Mouse (Mus musculus): ENCODE measurements at regions not wholly inside any gene's neighbourhood (a gene's known extent, or its start where the extent isn't known, plus 50 kb on each side); places are given as distances from the start of the nearest gene placed in this dataset.

GRCm38 (mm10) chr14:61696290-61696842 is 89.1 kb downstream of the Kcnrg start:
- no peak for ATAC-seq

- ATAC-seq, result no peak
Measured at GRCm38 (mm10) chr14:61696886-61697554, 89.8 kb downstream of the Kcnrg start.

- ATAC-seq, result no peak
Measured at GRCm38 (mm10) chr14:61697704-61698103, 90.4 kb downstream of the Kcnrg start.

GRCm38 (mm10) chr14:61698358-61699055 is 91.2 kb downstream of the Kcnrg start:
- ATAC-seq, result peak; percentile 71

GRCm38 (mm10) chr14:61699638-61700037 is 92.4 kb downstream of the Kcnrg start:
- ATAC-seq, result no peak

- ATAC-seq, result no peak
Measured at GRCm38 (mm10) chr14:61701131-61701530, 93.9 kb downstream of the Kcnrg start.

GRCm38 (mm10) chr14:61703916-61704315 is 96.7 kb downstream of the Kcnrg start:
- ATAC-seq, result no peak

GRCm38 (mm10) chr14:61706984-61707383 is 99.7 kb downstream of the Kcnrg start:
- ATAC-seq, result no peak

GRCm38 (mm10) chr14:61708331-61708730 is 101.1 kb downstream of the Kcnrg start:
- no peak for ATAC-seq

- no peak for ATAC-seq
Measured at GRCm38 (mm10) chr14:61715746-61716145, 108.5 kb downstream of the Kcnrg start.

- peak; percentile 79 for ATAC-seq
Measured at GRCm38 (mm10) chr14:61718392-61719124, 111.3 kb downstream of the Kcnrg start.

GRCm38 (mm10) chr14:61721302-61721701 is 114.0 kb downstream of the Kcnrg start:
- ATAC-seq, result no peak

- ATAC-seq, result no peak
Measured at GRCm38 (mm10) chr14:61724942-61725341, 117.7 kb downstream of the Kcnrg start.

GRCm38 (mm10) chr14:61728562-61728961 is 121.3 kb downstream of the Kcnrg start:
- no peak for ATAC-seq

- ATAC-seq, result no peak
Measured at GRCm38 (mm10) chr14:61735541-61735940, 128.3 kb downstream of the Kcnrg start.

GRCm38 (mm10) chr14:61736384-61737322 is 129.4 kb downstream of the Kcnrg start:
- ATAC-seq, result peak; percentile 89

GRCm38 (mm10) chr14:61737504-61738040 is 130.3 kb downstream of the Kcnrg start:
- ATAC-seq, result no peak

GRCm38 (mm10) chr14:61739453-61739852 is 132.2 kb downstream of the Kcnrg start:
- ATAC-seq, result no peak

- ATAC-seq, result no peak
Measured at GRCm38 (mm10) chr14:61743855-61744408, 136.7 kb downstream of the Kcnrg start.

- no peak for ATAC-seq
Measured at GRCm38 (mm10) chr14:61753421-61753820, 146.2 kb downstream of the Kcnrg start.

- ATAC-seq, result no peak
Measured at GRCm38 (mm10) chr14:61756651-61757050, 149.4 kb downstream of the Kcnrg start.
